Mouse (Mus musculus) embryonic facial prominence, embryonic 15.5 days (tissue): Measurements from ENCODE around the gene Map3k4. TPM values are rescaled to one million over a fixed set of nuclear protein-coding genes. Genes with fewer than 3 reads are reported as not detected.
A peak's percentile ranks its signal among the peaks of the same experiment; 100 is the strongest.

ENCODE experiments used
- ATAC-seq: fragments of 200-750 bp; cut with Nextera tagmentation; 2 replicates; pipeline ENCODE4 v1.8.0; 2017; ENCODE audit warnings: low read depth, moderate TSS enrichment; ENCODE audit not compliant: insufficient number of reproducible peaks, low FRiP score, low TSS enrichment
- H3K27ac ChIP-seq: fragments of 300-500 bp; sonication (generic); replicated peaks from 2 replicates; pipeline ENCODE4 v1.5.1; 2015; ENCODE audit warnings: mild to moderate bottlenecking, inconsistent platforms
- H3K27me3 ChIP-seq: fragments of 300-500 bp; sonication (generic); 2 replicates; pipeline ENCODE4 v1.6.1; 2015; ENCODE audit warnings: inconsistent platforms
- H3K36me3 ChIP-seq: fragments of 300-500 bp; sonication (generic); 2 replicates; pipeline ENCODE4 v1.6.1; 2015; ENCODE audit warnings: mild to moderate bottlenecking, inconsistent platforms
- H3K4me1 ChIP-seq: fragments of 300-500 bp; sonication (generic); 2 replicates; pipeline ENCODE4 v1.6.1; 2015; ENCODE audit warnings: inconsistent platforms
- H3K4me2 ChIP-seq: fragments of 300-500 bp; sonication (generic); replicated peaks from 2 replicates; pipeline ENCODE4 v1.6.1; 2015; ENCODE audit warnings: mild to moderate bottlenecking, inconsistent platforms
- H3K4me3 ChIP-seq: fragments of 300-500 bp; sonication (generic); replicated peaks from 2 replicates; pipeline ENCODE4 v1.5.1; 2015; ENCODE audit warnings: mild to moderate bottlenecking, inconsistent platforms
- H3K9ac ChIP-seq: fragments of 300-500 bp; sonication (generic); 2 replicates; pipeline ENCODE4 v1.6.1; 2015; ENCODE audit warnings: inconsistent platforms
- H3K9me3 ChIP-seq: fragments of 300-500 bp; sonication (generic); replicated peaks from 2 replicates; pipeline ENCODE4 v1.6.1; 2016; ENCODE audit warnings: inconsistent platforms
- WGBS: fragments of 180-500 bp; shearing (Covaris S2); methylation state at CpG from one replicate; pipeline ENCODE4 v1.1.7; 2015; 5-methylcytosine and 5-hydroxymethylcytosine counted together
- polyA plus RNA-seq: library from polyadenylated mRNA; unstranded; fragments of >200 nt; fragmentation: Nextera tagmentation; extraction: Ambion mirVana; gene quantifications from 2 replicates; pipeline ENCODE4 v1.2.1, GENCODE M21; 2015

Map3k4 gene
- polyA plus RNA-seq, 1 experiment from 2014 or later, result 42.1 TPM

GRCm38 (mm10) chr17:12336073-12336868 lies 17.7 kb upstream of the Map3k4 start:
- WGBS, result 82% methylated on average over 19 of the region's 19 CpGs
- Histone ChIP-seq H3K4me1 (no peaks in the 10 kb centered on the region), H3K4me2 (no peak overlapping the region), H3K4me3 (no peak overlapping the region), H3K36me3 (no peaks in the 10 kb centered on the region), H3K9me3 (no peaks in the 10 kb centered on the region), H3K27ac (no peak overlapping the region), H3K27me3 (no peaks in the 10 kb centered on the region), H3K9ac (no peak overlapping the region)
- no peak for ATAC-seq

- Histone ChIP-seq H3K27me3 (no peaks in the 10 kb centered on the region), H3K4me1 (no peaks in the 10 kb centered on the region), H3K36me3 (no peaks in the 10 kb centered on the region), H3K4me3 (no peak overlapping the region), H3K27ac (no peak overlapping the region), H3K9me3 (no peaks in the 10 kb centered on the region), H3K4me2 (no peak overlapping the region), H3K9ac (no peak overlapping the region)
- no peak for ATAC-seq
- 66% methylated on average over 6 of the region's 6 CpGs for WGBS
Measured at GRCm38 (mm10) chr17:12335115-12335514, 16.5 kb upstream of the Map3k4 start.

- H3K9ac ChIP-seq, result no peak overlapping the region
- 35% methylated on average over 14 of the region's 14 CpGs for WGBS
- H3K4me3 ChIP-seq, result no peak overlapping the region
- H3K27me3 ChIP-seq, result no peaks in the 10 kb centered on the region
- no peaks in the 10 kb centered on the region for H3K36me3 ChIP-seq
- H3K4me1 ChIP-seq, result peaks cover 11% of the 10 kb centered on the region
- ATAC-seq, result peak; percentile 77; the same call in 1 of the 2 replicates
- H3K4me2 ChIP-seq, result peak overlapping the region; percentile 32; the same call in 1 of the 2 replicates
- no peaks in the 10 kb centered on the region for H3K9me3 ChIP-seq
- H3K27ac ChIP-seq, result 0 out of 2 replicates have a peak overlapping the region, but pooled peaks have one; percentile 28
Measured at GRCm38 (mm10) chr17:12327847-12328518, 9.4 kb upstream of the Map3k4 start.

- H3K4me1 ChIP-seq, result peaks cover 24% of the 10 kb centered on the region
- H3K27me3 ChIP-seq, result no peaks in the 10 kb centered on the region
- no peak overlapping the region for H3K4me3 ChIP-seq
- no peak overlapping the region for H3K27ac ChIP-seq
- no peak overlapping the region for H3K4me2 ChIP-seq
- H3K9ac ChIP-seq, result no peak overlapping the region
- no peaks in the 10 kb centered on the region for H3K9me3 ChIP-seq
- H3K36me3 ChIP-seq, result no peaks in the 10 kb centered on the region
- ATAC-seq, result no peak
- 87% methylated on average over 7 of the region's 7 CpGs for WGBS
Measured at GRCm38 (mm10) chr17:12319786-12320185, 1.2 kb upstream of the Map3k4 start.

GRCm38 (mm10) chr17:12317954-12318651 lies 493 bp downstream of the Map3k4 start:
- Histone ChIP-seq H3K9me3 (no peaks in the 10 kb centered on the region), H3K27ac (peak overlapping the region; percentile 97), H3K27me3 (no peaks in the 10 kb centered on the region), H3K4me2 (peak overlapping the region; percentile 71), H3K4me3 (peak overlapping the region; percentile 98), H3K9ac (peak overlapping the region; percentile 85), H3K4me1 (peaks cover 33% of the 10 kb centered on the region), H3K36me3 (no peaks in the 10 kb centered on the region)
- under 1% methylated on average over 55 of the region's 59 CpGs for WGBS
- ATAC-seq, result peak; percentile 78

GRCm38 (mm10) chr17:12317607-12317953 lies 1.0 kb downstream of the Map3k4 start:
- H3K36me3 ChIP-seq, result no peaks in the 10 kb centered on the region
- peak overlapping the region; percentile 98 for H3K4me3 ChIP-seq
- H3K4me2 ChIP-seq, result peak overlapping the region; percentile 71
- ATAC-seq, result no peak
- peak overlapping the region; percentile 85 for H3K9ac ChIP-seq
- peak overlapping the region; percentile 97 for H3K27ac ChIP-seq
- no peaks in the 10 kb centered on the region for H3K9me3 ChIP-seq
- H3K27me3 ChIP-seq, result no peaks in the 10 kb centered on the region
- H3K4me1 ChIP-seq, result peaks cover 33% of the 10 kb centered on the region
- 9% methylated on average over 7 of the region's 7 CpGs for WGBS

- 75% methylated on average over 13 of the region's 13 CpGs for WGBS
- Histone ChIP-seq H3K4me3 (no peak overlapping the region), H3K27ac (no peak overlapping the region), H3K36me3 (no peaks in the 10 kb centered on the region), H3K27me3 (no peaks in the 10 kb centered on the region), H3K4me2 (no peak overlapping the region; the same call in 1 of the 2 replicates), H3K9me3 (no peaks in the 10 kb centered on the region), H3K4me1 (peaks cover 33% of the 10 kb centered on the region), H3K9ac (no peak overlapping the region)
- ATAC-seq, result no peak
Measured at GRCm38 (mm10) chr17:12316251-12316650, 2.3 kb downstream of the Map3k4 start.

- WGBS, result 90% methylated on average over 6 of the region's 6 CpGs
- Histone ChIP-seq H3K9me3 (no peaks in the 10 kb centered on the region), H3K36me3 (no peaks in the 10 kb centered on the region), H3K27ac (no peak overlapping the region), H3K4me3 (no peak overlapping the region), H3K4me1 (peaks cover 32% of the 10 kb centered on the region), H3K4me2 (no peak overlapping the region), H3K9ac (no peak overlapping the region), H3K27me3 (no peaks in the 10 kb centered on the region)
- ATAC-seq, result no peak
Measured at GRCm38 (mm10) chr17:12312248-12312647, 6.3 kb downstream of the Map3k4 start.

- Histone ChIP-seq H3K27me3 (no peaks in the 10 kb centered on the region), H3K4me3 (no peak overlapping the region), H3K4me2 (no peak overlapping the region), H3K9ac (no peak overlapping the region), H3K36me3 (no peaks in the 10 kb centered on the region), H3K9me3 (no peaks in the 10 kb centered on the region), H3K4me1 (peaks cover 15% of the 10 kb centered on the region), H3K27ac (no peak overlapping the region)
- ATAC-seq, result no peak
- WGBS, result 85% methylated on average over 9 of the region's 9 CpGs
Measured at GRCm38 (mm10) chr17:12309493-12309892, 9.1 kb downstream of the Map3k4 start.

- H3K9me3 ChIP-seq, result no peaks in the 10 kb centered on the region
- H3K27ac ChIP-seq, result no peak overlapping the region
- no peak overlapping the region for H3K4me3 ChIP-seq
- H3K4me1 ChIP-seq, result peaks cover 11% of the 10 kb centered on the region
- H3K9ac ChIP-seq, result no peak overlapping the region
- no peaks in the 10 kb centered on the region for H3K27me3 ChIP-seq
- no peak overlapping the region for H3K4me2 ChIP-seq
- H3K36me3 ChIP-seq, result no peaks in the 10 kb centered on the region
- WGBS, result 84% methylated on average over 8 of the region's 8 CpGs
- ATAC-seq, result no peak
Measured at GRCm38 (mm10) chr17:12309059-12309458, 9.5 kb downstream of the Map3k4 start.
